Mouse (Mus musculus) CD4-positive, CD25-positive, alpha-beta regulatory T cell (primary cell): Measurements from ENCODE around the gene Camk1. TPM values are rescaled to one million over a fixed set of nuclear protein-coding genes. Genes with fewer than 3 reads are reported as not detected.

Experiments used
- polyA plus RNA-seq: library from polyadenylated mRNA; unstranded; fragments of 100-300 nt; shearing (Covaris generic); gene quantifications from one replicate; pipeline ENCODE4 v1.2.1, GENCODE M21; 2017

The Camk1 gene
- polyA plus RNA-seq = 3.5 TPM

DNA sequence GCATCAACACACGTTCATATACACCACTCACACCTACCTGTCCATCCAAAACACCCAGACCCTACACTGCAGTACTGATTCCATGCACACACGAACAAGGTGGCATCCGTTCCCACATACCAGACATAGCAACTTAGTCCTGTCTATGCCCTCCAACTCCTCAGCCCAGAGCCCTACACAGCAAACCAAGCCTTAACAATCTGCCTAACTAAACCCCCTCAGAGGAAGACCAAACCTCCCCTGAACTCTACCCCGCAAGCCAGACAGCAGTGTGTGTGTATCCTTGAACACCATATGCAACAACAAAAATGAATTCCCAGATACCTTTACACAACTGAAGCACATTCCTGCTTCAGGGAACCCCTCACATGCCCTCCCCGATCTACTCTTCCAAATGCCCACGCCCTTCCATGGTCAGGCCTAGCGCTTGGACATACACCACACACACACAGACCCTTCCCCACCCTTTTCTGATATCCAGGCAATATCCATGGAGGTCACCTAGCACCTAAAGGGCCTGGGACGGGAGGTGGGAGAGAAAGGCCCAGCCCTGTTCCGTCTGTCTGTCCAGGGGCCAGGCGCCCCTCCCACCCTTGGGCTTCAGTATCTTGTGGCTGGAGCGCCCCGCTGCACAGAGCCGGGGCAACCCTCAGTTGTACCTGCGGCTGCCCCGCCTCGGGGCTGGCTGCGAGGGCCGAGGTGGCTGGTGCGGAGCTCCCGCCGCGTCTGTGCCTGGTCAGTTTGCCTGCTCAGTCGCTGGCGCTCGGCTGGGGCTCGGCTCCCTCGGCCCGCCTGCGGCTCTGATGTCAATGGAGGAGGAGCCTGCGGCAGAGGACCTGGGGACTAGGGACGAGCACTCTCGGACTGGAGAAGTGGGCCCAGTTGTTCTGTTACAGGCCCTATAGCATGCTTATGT, at the start of gene Camk1:
TSS of gene Camk1 (minus strand) at position 808 of the 916 bp plus-strand sequence.

DNA sequence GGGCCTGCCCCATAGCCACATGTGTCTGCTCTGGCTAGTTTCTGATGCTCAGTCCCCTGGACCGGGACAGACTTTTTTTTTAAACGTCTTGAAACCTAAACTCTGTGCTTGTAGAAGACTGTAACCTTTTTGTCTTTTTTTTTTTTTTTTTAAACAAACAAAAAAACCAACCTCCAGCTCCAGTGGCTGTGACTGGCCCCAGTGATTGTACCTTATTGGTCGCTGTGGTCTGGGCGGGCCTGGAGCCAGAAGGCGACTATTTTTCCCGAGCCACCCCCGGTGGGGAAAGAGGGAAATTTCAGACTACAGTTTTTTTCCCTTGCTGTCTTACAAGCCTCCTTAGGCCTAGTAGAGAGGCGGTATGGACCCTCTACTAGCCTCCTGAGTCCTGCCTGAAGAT, 45.2 kb upstream of the Camk1 start, which contains the start of gene Ttll3:
TSS of gene Ttll3 (plus strand) at position 301 of the 400 bp plus-strand sequence.

DNA sequence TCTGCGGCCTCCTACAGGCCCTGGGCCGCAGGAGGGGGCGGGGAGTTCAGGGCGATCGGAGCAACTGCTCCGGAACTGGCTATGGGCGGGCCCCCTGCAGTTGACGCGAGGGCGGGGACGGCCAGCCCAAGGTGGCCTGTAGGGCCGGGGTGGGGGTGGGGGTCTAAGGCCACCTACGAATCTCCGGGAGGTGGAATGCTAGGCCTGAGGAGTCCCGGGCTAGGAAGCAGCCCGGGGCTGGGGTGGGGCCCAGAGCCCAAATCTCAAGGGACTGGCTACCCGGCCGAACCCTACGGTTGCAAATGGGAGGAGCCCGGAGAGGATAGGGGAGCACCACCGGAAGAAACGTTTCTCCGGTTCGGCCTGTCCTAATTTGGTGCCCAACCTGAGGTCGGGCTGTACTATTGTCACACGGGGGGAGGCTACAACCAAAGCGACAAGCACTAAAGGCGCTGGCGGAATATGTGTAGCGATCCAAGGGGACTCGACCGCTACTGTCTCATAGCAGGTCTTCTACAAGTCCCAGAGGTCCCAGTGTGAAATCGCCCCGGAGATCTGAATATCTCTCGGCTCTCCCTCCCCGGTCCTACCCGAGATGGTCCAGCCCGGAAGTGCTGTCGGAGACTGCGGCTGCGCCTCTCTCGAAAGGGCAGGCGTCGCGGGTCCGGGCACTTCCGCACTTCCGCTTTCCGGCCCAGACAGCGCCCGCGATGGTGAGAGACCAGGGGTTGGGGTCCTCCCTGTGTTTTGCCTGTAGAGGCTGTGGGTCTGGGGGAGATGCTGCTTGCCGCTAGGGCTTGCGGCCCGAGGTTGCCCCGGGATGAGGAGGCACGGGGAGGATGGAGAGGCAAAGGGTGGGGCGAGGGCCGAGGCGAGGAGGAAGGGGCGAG, 34.0 kb upstream of the Camk1 start, which contains the start of the genes Tada3 and Arpc4:
TSS of gene Tada3 (minus strand) at position 388 of the 890 bp plus-strand sequence.
TSS of gene Arpc4 (plus strand) at position 620 of the 890 bp plus-strand sequence.

DNA sequence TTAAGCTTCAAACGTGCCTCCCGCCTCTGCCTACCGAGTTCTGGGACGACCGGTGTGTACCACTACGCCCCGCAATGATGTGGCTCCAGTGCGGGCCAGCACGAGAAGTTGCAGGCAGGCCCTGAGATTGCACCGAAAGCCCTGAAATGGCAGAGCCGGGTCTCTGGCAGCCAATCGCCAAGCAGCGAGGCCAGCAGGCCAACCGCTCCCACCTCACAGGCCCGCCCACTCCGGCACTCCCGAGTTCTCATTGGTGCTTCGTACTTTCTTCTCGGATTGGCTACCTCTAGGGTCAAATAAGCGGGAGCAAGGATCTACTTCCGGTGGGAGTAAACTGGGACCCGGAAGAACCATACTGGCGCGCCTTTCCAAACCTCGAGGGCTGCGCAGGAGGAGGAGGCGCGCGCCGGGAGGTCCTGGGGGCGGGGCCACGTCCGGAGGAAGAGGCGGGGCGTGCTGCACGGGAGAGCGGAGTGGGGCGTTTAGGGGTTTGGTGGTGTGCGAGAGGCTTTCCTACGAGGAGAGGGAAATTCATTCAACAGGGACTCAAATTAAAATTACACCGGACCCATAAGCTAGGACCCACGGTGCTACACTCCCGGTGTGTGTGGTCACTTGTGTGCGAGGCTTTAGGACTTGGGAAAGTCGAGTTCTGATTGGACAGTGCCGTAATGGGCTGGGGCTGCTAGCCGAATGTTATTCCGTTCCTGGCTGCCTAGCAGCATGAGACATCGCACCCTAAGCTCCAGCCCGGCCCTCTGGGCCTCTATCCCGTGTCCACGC, 17.1 kb downstream of the Camk1 start, which contains the start of gene Ogg1:
TSS of gene Ogg1 (plus strand) at position 440 of the 783 bp plus-strand sequence.

DNA sequence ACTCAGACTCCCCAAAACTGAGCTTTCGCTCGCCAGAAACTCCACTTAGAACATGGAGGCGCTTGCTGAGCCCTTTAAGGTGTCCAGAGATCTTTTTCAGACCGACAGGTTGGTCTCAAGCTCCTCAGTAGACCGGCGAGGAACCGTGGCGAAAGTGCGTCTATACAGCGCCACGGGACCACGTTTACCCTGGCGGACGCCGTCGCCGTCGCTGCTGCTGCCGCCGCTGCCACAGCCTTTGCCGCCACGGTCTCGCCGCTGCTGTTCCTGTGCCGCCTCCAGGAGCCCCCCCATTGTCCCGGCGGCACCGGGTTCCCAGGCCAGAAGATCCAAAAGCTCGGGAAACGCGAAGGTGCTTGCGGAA, 36.8 kb downstream of the Camk1 start, which contains the start of gene Brpf1:
TSS of gene Brpf1 (plus strand) at position 152 of the 364 bp plus-strand sequence.

Other genes starting within 250 kb of the Camk1 start
- gene Lhfpl4, start 148.6 kb downstream of the Camk1 start, polyA plus RNA-seq = 0.54 TPM
- 54.9 TPM for gene Mtmr14, start 106.1 kb downstream of the Camk1 start, polyA plus RNA-seq
- not detected for gene Cpne9, start 61.7 kb downstream of the Camk1 start, polyA plus RNA-seq
- 53.3 TPM for gene Brpf1, start 36.8 kb downstream of the Camk1 start, polyA plus RNA-seq
- gene Ogg1, start 17.0 kb downstream of the Camk1 start, polyA plus RNA-seq = 13.0 TPM
- gene Tada3, start 33.9 kb upstream of the Camk1 start, polyA plus RNA-seq = 59.9 TPM
- 533 TPM for gene Arpc4, start 34.1 kb upstream of the Camk1 start, polyA plus RNA-seq
- 18.7 TPM for gene Ttll3, start 45.3 kb upstream of the Camk1 start, polyA plus RNA-seq
- 12.6 TPM for gene Rpusd3, start 75.4 kb upstream of the Camk1 start, polyA plus RNA-seq
- not detected for gene Cidec, start 91.8 kb upstream of the Camk1 start, polyA plus RNA-seq
- gene Jagn1, start 98.6 kb upstream of the Camk1 start, polyA plus RNA-seq = 48.4 TPM
- gene Il17re, start 114.5 kb upstream of the Camk1 start, polyA plus RNA-seq = 0.23 TPM
- gene Il17rc, start 127.4 kb upstream of the Camk1 start, polyA plus RNA-seq = 0.36 TPM
- 10.2 TPM for gene Creld1, start 139.3 kb upstream of the Camk1 start, polyA plus RNA-seq
- gene Prrt3, start 157.9 kb upstream of the Camk1 start, polyA plus RNA-seq = 0.41 TPM
- gene Emc3, start 187.7 kb upstream of the Camk1 start, polyA plus RNA-seq = 94.3 TPM
- 2.1 TPM for gene Fancd2, start 187.7 kb upstream of the Camk1 start, polyA plus RNA-seq